Mouse (Mus musculus) c-Kit-positive CD71-positive TER-119-positive erythroid progenitor cells, embryonic 14.5 days (primary cell): Measurements from ENCODE around the gene Tifab.

ENCODE experiments used
- DNase-seq: peaks from one replicate; pipeline ENCODE4 v3.0.0-alpha.2; 2013; ENCODE audit warnings: low spot score

The Tifab gene

GRCm38 (mm10) chr13:56175848-56176247 lies 2.8 kb downstream of the Tifab start:
- no peak for DNase-seq

GRCm38 (mm10) chr13:56172901-56173545 lies 5.7 kb downstream of the Tifab start:
- no peak for DNase-seq

- no peak for DNase-seq
Measured at GRCm38 (mm10) chr13:56172106-56172505, 6.6 kb downstream of the Tifab start.

GRCm38 (mm10) chr13:56168403-56168781 lies 10.3 kb downstream of the Tifab start:
- DNase-seq, result no peak

GRCm38 (mm10) chr13:56167446-56168402 lies 11.0 kb downstream of the Tifab start:
- DNase-seq, result no peak

GRCm38 (mm10) chr13:56165561-56165960 lies 13.1 kb downstream of the Tifab start:
- no peak for DNase-seq

- no peak for DNase-seq
Measured at GRCm38 (mm10) chr13:56164372-56164771, 14.3 kb downstream of the Tifab start.

GRCm38 (mm10) chr13:56163751-56164150 lies 14.9 kb downstream of the Tifab start:
- no peak for DNase-seq

GRCm38 (mm10) chr13:56162859-56163258 lies 15.8 kb downstream of the Tifab start:
- DNase-seq, result no peak

GRCm38 (mm10) chr13:56159614-56160363 lies 18.9 kb downstream of the Tifab start:
- no peak for DNase-seq

- no peak for DNase-seq
Measured at GRCm38 (mm10) chr13:56159016-56159601, 19.6 kb downstream of the Tifab start.

GRCm38 (mm10) chr13:56155671-56156070 lies 23.0 kb downstream of the Tifab start:
- no peak for DNase-seq

- DNase-seq, result no peak
Measured at GRCm38 (mm10) chr13:56155048-56155447, 23.6 kb downstream of the Tifab start.

GRCm38 (mm10) chr13:56152773-56153460 lies 25.8 kb downstream of the Tifab start:
- DNase-seq, result no peak

GRCm38 (mm10) chr13:56151404-56152226 lies 27.1 kb downstream of the Tifab start:
- peak; percentile 71 for DNase-seq

- no peak for DNase-seq
Measured at GRCm38 (mm10) chr13:56145523-56145922, 33.2 kb downstream of the Tifab start.

- DNase-seq, result no peak
Measured at GRCm38 (mm10) chr13:56144021-56144420, 34.7 kb downstream of the Tifab start.

- no peak for DNase-seq
Measured at GRCm38 (mm10) chr13:56143151-56143513, 35.6 kb downstream of the Tifab start.

- DNase-seq, result no peak
Measured at GRCm38 (mm10) chr13:56142382-56143150, 36.1 kb downstream of the Tifab start.
